Mouse (Mus musculus) limb, embryonic 12.5 days (tissue): ENCODE data around the gene Gm7029. TPM values are rescaled to one million over a fixed set of nuclear protein-coding genes. Genes with fewer than 3 reads are reported as not detected.
"Not testable (repeated sequence)": the region's sequence is repeated elsewhere in the genome, so short reads cannot be mapped to it uniquely, and the experiment has no call there.

ENCODE experiments used
- ATAC-seq: fragments of 200-750 bp; cut with Nextera tagmentation; 2 replicates; pipeline ENCODE4 v1.8.0; 2017; ENCODE audit warnings: low read depth, moderate TSS enrichment; ENCODE audit not compliant: insufficient number of reproducible peaks, insufficient read depth, low FRiP score, low TSS enrichment
- H3K27ac ChIP-seq: fragments of 300-500 bp; sonication (generic); 2 replicates; pipeline ENCODE4 v1.5.1; 2016; ENCODE audit warnings: mild to moderate bottlenecking, moderate library complexity
- H3K27me3 ChIP-seq: fragments of 300-500 bp; sonication (generic); 2 replicates; pipeline ENCODE4 v1.6.1; 2016; ENCODE audit warnings: mild to moderate bottlenecking, moderate library complexity
- H3K36me3 ChIP-seq: fragments of 300-500 bp; sonication (generic); 2 replicates; pipeline ENCODE4 v1.6.1; 2016; ENCODE audit warnings: mild to moderate bottlenecking, moderate library complexity
- H3K4me1 ChIP-seq: fragments of 300-500 bp; sonication (generic); replicated peaks from 2 replicates; pipeline ENCODE4 v1.6.1; 2016
- H3K4me2 ChIP-seq: fragments of 300-500 bp; sonication (generic); 2 replicates; pipeline ENCODE4 v1.6.1; 2016; ENCODE audit warnings: mild to moderate bottlenecking, moderate library complexity
- H3K4me3 ChIP-seq: fragments of 300-500 bp; sonication (generic); replicated peaks from 2 replicates; pipeline ENCODE4 v1.5.1; 2016; ENCODE audit warnings: mild to moderate bottlenecking
- H3K9ac ChIP-seq: fragments of 300-500 bp; sonication (generic); replicated peaks from 2 replicates; pipeline ENCODE4 v1.6.1; 2016; ENCODE audit warnings: mild to moderate bottlenecking, moderate library complexity
- H3K9me3 ChIP-seq: fragments of 300-500 bp; sonication (generic); 2 replicates; pipeline ENCODE4 v1.6.1; 2016; ENCODE audit warnings: mild to moderate bottlenecking, moderate library complexity
- WGBS: fragments of 180-500 bp; shearing (Covaris S2); methylation state at CpG from one replicate; pipeline ENCODE4 v1.1.7; 2016; 5-methylcytosine and 5-hydroxymethylcytosine counted together
- polyA plus RNA-seq: library from polyadenylated mRNA; unstranded; fragments of >200 nt; fragmentation: Nextera tagmentation; extraction: Ambion mirVana; gene quantifications from 2 replicates; pipeline ENCODE4 v1.2.1, GENCODE M21; 2016

The Gm7029 gene
- not detected in 2 replicates for polyA plus RNA-seq

GRCm38 (mm10) chr17:33873537-33873936, at the start of gene Gm7029:
TSS of gene Gm7029 (plus strand) at chr17:33873837.
- H3K4me1 ChIP-seq, H3K27ac ChIP-seq, H3K4me2 ChIP-seq, ATAC-seq, H3K27me3 ChIP-seq, H3K4me3 ChIP-seq, H3K9me3 ChIP-seq, H3K9ac ChIP-seq: not testable (repeated sequence)
- peaks cover 29% of the 10 kb centered on the region for H3K36me3 ChIP-seq
- WGBS: 60% methylated on average over 2 of the region's 12 CpGs

GRCm38 (mm10) chr17:33824084-33824996, 49.3 kb upstream of the Gm7029 start, which contains the start of the genes Rps28 and Ndufa7:
TSS of gene Rps28 (minus strand) at chr17:33824562.
TSS of gene Ndufa7 (plus strand) at chr17:33824572.
- Histone ChIP-seq H3K9ac (peak within 1 kb of the TSS; percentile 85), H3K27me3 (no peaks in the 10 kb centered on the region), H3K9me3 (no peaks in the 10 kb centered on the region), H3K27ac (peak within 1 kb of the TSS; percentile 92), H3K36me3 (peaks cover 67% of the 10 kb centered on the region), H3K4me1 (peaks cover 26% of the 10 kb centered on the region), H3K4me3 (peak within 1 kb of the TSS; percentile 77), H3K4me2 (peak within 1 kb of the TSS; percentile 79)
- peak; percentile 84 for ATAC-seq
- under 1% methylated on average over 51 of the region's 51 CpGs for WGBS

DNA sequence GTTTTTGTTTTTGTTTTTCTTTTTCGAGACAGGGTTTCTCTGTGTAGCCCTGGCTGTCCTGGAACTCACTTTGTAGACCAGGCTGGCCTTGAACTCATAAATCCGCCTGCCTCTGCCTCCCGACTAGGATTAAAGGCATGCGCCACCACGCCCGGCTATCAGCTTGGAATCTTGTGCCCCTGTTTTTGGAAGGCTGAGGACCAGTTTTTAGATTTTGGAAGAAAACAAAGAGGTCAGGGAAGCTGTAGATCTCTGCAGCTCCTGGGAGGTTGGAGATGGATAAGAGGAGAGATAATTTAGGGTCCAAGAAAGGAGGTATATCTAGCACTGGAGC, 48.7 kb upstream of the Gm7029 start:
- H3K9me3 ChIP-seq, H3K27me3 ChIP-seq, ATAC-seq: not testable (repeated sequence)
- H3K9ac ChIP-seq: peak overlapping the region; percentile 81
- H3K4me1 ChIP-seq: peaks cover 26% of the 10 kb centered on the region
- H3K27ac ChIP-seq: peak overlapping the region; percentile 92
- WGBS: 4% methylated on average over 6 of the region's 6 CpGs
- peaks cover 67% of the 10 kb centered on the region for H3K36me3 ChIP-seq
- peak overlapping the region; percentile 76 for H3K4me2 ChIP-seq
- H3K4me3 ChIP-seq: peak overlapping the region; percentile 77

DNA sequence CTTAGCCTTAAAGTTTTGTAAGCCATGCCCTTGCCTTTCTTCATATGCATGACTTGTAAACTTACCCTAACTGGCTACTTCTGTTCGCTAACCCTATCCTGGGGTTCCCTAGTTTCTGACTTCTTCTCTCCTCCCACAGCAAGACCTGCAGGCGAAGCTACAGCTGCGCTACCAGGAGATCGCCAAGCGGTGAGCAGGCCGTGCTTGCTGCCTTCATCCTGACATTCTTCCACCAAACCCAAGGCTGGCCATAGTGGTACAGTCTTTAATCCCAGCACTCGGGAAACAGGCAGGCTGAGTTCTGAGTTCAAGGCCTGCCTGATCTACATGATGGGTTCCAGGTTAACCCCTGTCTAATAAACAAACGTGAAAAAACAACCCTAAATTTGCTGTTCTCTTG, 48.2 kb upstream of the Gm7029 start:
- Histone ChIP-seq H3K4me2 (peak overlapping the region; percentile 76), H3K27me3 (no peaks in the 10 kb centered on the region), H3K4me1 (peaks cover 26% of the 10 kb centered on the region), H3K36me3 (peaks cover 67% of the 10 kb centered on the region), H3K9ac (peak overlapping the region; percentile 81; the same call in 1 of the 2 replicates), H3K4me3 (peak overlapping the region; percentile 77), H3K9me3 (no peaks in the 10 kb centered on the region), H3K27ac (no peak overlapping the region)
- 84% methylated on average over 8 of the region's 8 CpGs for WGBS
- ATAC-seq: no peak

- under 1% methylated on average over 3 of the region's 3 CpGs for WGBS
- H3K27ac ChIP-seq: no peak overlapping the region
- no peaks in the 10 kb centered on the region for H3K27me3 ChIP-seq
- H3K9ac ChIP-seq: no peak overlapping the region
- peaks cover 22% of the 10 kb centered on the region for H3K4me1 ChIP-seq
- no peak overlapping the region for H3K4me2 ChIP-seq
- H3K36me3 ChIP-seq: peaks cover 67% of the 10 kb centered on the region
- no peak for ATAC-seq
- no peaks in the 10 kb centered on the region for H3K9me3 ChIP-seq
- no peak overlapping the region for H3K4me3 ChIP-seq
Observed at GRCm38 (mm10) chr17:33826850-33827249, 46.8 kb upstream of the Gm7029 start.

DNA sequence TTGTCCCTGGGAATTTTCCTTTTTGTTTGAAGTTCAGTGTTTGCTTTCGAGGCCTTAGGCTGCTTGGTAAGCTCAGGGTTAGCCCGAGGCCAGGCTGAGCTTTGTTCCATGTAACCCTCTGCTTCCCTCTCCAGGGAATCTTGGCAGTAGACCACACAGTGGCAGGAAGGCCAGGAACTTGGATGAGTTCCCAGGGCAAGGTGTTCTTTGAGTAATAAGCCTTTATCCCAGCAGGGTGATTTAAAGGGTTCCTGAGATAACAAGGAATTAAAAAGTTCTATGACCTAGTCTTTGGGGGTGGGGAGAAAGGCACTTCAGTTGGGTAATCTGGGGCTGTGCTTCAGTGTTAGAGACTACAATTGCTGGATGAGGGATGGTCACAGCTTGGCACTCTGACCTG, 44.7 kb upstream of the Gm7029 start:
- Histone ChIP-seq H3K27me3 (no peaks in the 10 kb centered on the region), H3K9me3 (no peaks in the 10 kb centered on the region), H3K36me3 (peaks cover 68% of the 10 kb centered on the region), H3K4me2 (no peak overlapping the region), H3K27ac (no peak overlapping the region), H3K4me1 (peaks cover 10% of the 10 kb centered on the region), H3K4me3 (no peak overlapping the region), H3K9ac (no peak overlapping the region)
- ATAC-seq: no peak
- WGBS: 79% methylated on average over 2 of the region's 2 CpGs

DNA sequence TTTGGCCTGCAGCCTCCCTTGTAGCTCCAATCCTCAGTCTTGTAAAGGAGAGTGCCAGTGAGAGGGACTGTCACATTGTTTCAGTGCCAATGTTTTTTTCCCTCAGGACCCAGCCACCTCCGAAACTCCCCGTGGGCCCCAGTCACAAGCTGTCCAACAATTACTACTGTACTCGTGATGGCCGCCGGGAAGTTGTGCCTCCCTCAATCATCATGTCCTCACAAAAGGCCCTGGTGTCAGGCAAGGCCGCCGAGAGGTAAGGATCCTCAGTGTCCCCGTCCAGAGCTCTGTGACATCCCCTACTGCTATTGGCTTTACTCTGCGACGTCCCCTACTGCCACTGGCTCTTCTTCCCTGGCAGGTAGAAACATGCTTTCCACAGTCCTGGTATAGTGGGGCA, 44.1 kb upstream of the Gm7029 start:
- Histone ChIP-seq H3K27me3 (no peaks in the 10 kb centered on the region), H3K36me3 (peaks cover 75% of the 10 kb centered on the region), H3K9me3 (no peaks in the 10 kb centered on the region), H3K4me2 (no peak overlapping the region), H3K4me1 (peaks cover 10% of the 10 kb centered on the region), H3K4me3 (no peak overlapping the region), H3K27ac (no peak overlapping the region), H3K9ac (no peak overlapping the region)
- ATAC-seq: no peak
- WGBS: 93% methylated on average over 10 of the region's 10 CpGs

DNA sequence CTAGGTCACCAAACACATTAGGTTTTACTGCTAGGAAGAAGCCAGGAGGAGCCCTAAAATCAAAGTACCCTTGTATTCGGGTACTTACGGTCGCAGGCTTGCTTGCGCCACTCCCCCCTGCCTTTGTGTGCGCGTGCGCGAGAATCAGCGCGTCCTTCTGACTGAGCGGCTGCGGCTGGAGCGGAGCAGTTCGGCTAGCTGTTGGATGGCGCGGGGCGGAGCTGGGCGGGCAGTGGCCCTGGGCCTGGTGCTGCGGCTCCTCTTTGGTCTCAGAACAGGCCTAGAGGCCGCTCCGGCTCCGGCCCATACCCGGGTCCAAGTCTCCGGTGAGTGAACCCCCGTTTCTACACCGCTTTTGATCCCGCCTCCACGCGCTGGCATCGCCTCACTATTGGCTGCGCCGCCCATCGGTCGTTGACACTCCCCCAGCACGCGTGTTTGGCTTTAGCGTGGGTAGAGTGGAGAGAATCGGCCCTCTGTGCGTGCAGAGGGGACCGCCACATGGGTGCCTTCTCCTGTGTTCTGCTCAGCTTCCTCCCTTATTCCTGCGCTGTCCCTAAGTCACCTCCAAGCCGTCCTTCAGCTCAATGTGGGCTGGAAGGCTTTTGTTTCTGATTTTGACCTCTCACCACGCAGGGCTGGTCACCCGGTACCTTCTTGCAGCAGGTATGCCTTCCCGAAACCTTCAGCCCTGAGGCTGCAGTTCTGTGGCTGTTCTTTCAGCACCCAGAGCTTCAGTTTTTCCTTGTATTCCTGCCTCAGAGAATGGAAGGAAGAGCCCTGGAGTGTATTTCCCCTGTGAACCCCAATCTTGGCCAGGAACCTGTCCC, 30.5 kb upstream of the Gm7029 start, which contains the start of gene Cd320:
Gene Cd320, plus strand, starts transcription at position 126 of the 830 bp plus-strand sequence.
- Histone ChIP-seq H3K9me3 (no peaks in the 10 kb centered on the region), H3K4me1 (peaks cover 12% of the 10 kb centered on the region), H3K4me3 (peak within 1 kb of the TSS; percentile 84), H3K27ac (peak within 1 kb of the TSS; percentile 75), H3K4me2 (peak within 1 kb of the TSS; percentile 85), H3K36me3 (peaks cover 35% of the 10 kb centered on the region), H3K9ac (peak within 1 kb of the TSS; percentile 76), H3K27me3 (no peaks in the 10 kb centered on the region)
- ATAC-seq: peak; percentile 88
- under 1% methylated on average over 43 of the region's 45 CpGs for WGBS

DNA sequence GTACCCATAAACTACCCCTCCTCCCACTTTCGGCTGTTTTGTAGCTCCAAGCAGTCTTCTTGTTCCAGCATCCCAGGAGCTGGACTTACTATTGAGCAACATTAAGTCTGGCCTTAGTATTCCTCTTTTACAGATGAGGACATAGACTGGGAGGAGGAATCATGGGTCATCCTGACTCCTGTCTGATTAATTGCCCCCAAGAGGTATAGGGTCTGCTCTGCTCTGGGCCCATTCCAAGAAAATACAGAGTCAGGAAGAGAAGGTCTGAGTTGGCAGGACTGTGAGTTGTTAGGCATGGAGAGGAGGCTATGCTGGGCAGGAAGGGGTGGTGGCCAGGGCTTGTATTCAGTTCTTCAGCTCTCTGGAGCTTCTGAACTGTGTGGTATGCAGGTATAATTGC, 29.4 kb upstream of the Gm7029 start:
- no peaks in the 10 kb centered on the region for H3K27me3 ChIP-seq
- H3K9me3 ChIP-seq: no peaks in the 10 kb centered on the region
- ATAC-seq: no peak
- peaks cover 33% of the 10 kb centered on the region for H3K36me3 ChIP-seq
- peak overlapping the region; percentile 85 for H3K4me2 ChIP-seq
- no peak overlapping the region; the same call in 1 of the 2 replicates for H3K9ac ChIP-seq
- 56% methylated on average over 1 of the region's 1 CpGs for WGBS
- H3K27ac ChIP-seq: no peak overlapping the region
- H3K4me1 ChIP-seq: peaks cover 12% of the 10 kb centered on the region
- H3K4me3 ChIP-seq: peak overlapping the region; percentile 84; the same call in 1 of the 2 replicates

GRCm38 (mm10) chr17:33848139-33848538, 25.5 kb upstream of the Gm7029 start:
- no peak overlapping the region for H3K9ac ChIP-seq
- H3K27ac ChIP-seq: no peak overlapping the region
- no peaks in the 10 kb centered on the region for H3K27me3 ChIP-seq
- peaks cover 33% of the 10 kb centered on the region for H3K36me3 ChIP-seq
- H3K9me3 ChIP-seq: no peaks in the 10 kb centered on the region
- no peak for ATAC-seq
- no peak overlapping the region for H3K4me2 ChIP-seq
- peaks cover 12% of the 10 kb centered on the region for H3K4me1 ChIP-seq
- no peak overlapping the region for H3K4me3 ChIP-seq
- 64% methylated on average over 8 of the region's 8 CpGs for WGBS

GRCm38 (mm10) chr17:33851331-33851730, 22.3 kb upstream of the Gm7029 start:
- Histone ChIP-seq H3K4me3 (no peak overlapping the region), H3K27me3 (no peaks in the 10 kb centered on the region), H3K9ac (no peak overlapping the region), H3K4me2 (no peak overlapping the region), H3K4me1 (no peaks in the 10 kb centered on the region), H3K36me3 (peaks cover 27% of the 10 kb centered on the region), H3K9me3 (no peaks in the 10 kb centered on the region), H3K27ac (no peak overlapping the region)
- WGBS: 71% methylated on average over 1 of the region's 1 CpGs
- ATAC-seq: no peak
